Mouse (Mus musculus): ENCODE measurements around the gene Crebrf.

The Crebrf gene

GRCm38 (mm10) chr17:26778430-26779100 lies 63.1 kb downstream of the Crebrf start:
- no peak for DNase-seq (ENCODE audit: low read depth)

- DNase-seq (ENCODE audit: low read depth): no peak
Measured at GRCm38 (mm10) chr17:26779471-26779870, 64.0 kb downstream of the Crebrf start.

- DNase-seq (ENCODE audit: low read depth): peak; percentile 58
Measured at GRCm38 (mm10) chr17:26780750-26781571, 65.5 kb downstream of the Crebrf start, which contains the start of gene Bnip1. TSS of gene Bnip1 (plus strand) at chr17:26781066.

GRCm38 (mm10) chr17:26781610-26782043 lies 66.2 kb downstream of the Crebrf start:
- no peak for DNase-seq (ENCODE audit: low read depth)

GRCm38 (mm10) chr17:26784525-26784924 lies 69.1 kb downstream of the Crebrf start:
- no peak for DNase-seq (ENCODE audit: low read depth)

GRCm38 (mm10) chr17:26786586-26786985 lies 71.1 kb downstream of the Crebrf start:
- no peak for DNase-seq (ENCODE audit: low read depth)

- no peak for DNase-seq (ENCODE audit: low read depth)
Measured at GRCm38 (mm10) chr17:26788986-26789385, 73.5 kb downstream of the Crebrf start.

- no peak for DNase-seq (ENCODE audit: low read depth)
Measured at GRCm38 (mm10) chr17:26789460-26790268, 74.2 kb downstream of the Crebrf start.

GRCm38 (mm10) chr17:26790269-26791214 lies 75.1 kb downstream of the Crebrf start:
- no peak for DNase-seq (ENCODE audit: low read depth)

- no peak for DNase-seq (ENCODE audit: low read depth)
Measured at GRCm38 (mm10) chr17:26791580-26791979, 76.1 kb downstream of the Crebrf start.

GRCm38 (mm10) chr17:26792096-26792495 lies 76.6 kb downstream of the Crebrf start:
- no peak for DNase-seq (ENCODE audit: low read depth)

GRCm38 (mm10) chr17:26793068-26793765 lies 77.8 kb downstream of the Crebrf start:
- DNase-seq (ENCODE audit: low read depth): no peak

GRCm38 (mm10) chr17:26794744-26795143 lies 79.3 kb downstream of the Crebrf start:
- no peak for DNase-seq (ENCODE audit: low read depth)

GRCm38 (mm10) chr17:26795386-26795785 lies 79.9 kb downstream of the Crebrf start:
- DNase-seq (ENCODE audit: low read depth): no peak

- no peak for DNase-seq (ENCODE audit: low read depth)
Measured at GRCm38 (mm10) chr17:26797379-26798128, 82.1 kb downstream of the Crebrf start.

- DNase-seq (ENCODE audit: low read depth): no peak
Measured at GRCm38 (mm10) chr17:26802886-26803285, 87.4 kb downstream of the Crebrf start.

GRCm38 (mm10) chr17:26812607-26813006 lies 97.2 kb downstream of the Crebrf start:
- no peak for DNase-seq (ENCODE audit: low read depth)

- DNase-seq (ENCODE audit: low read depth): no peak
Measured at GRCm38 (mm10) chr17:26813497-26813896, 98.0 kb downstream of the Crebrf start.

- no peak for DNase-seq (ENCODE audit: low read depth)
Measured at GRCm38 (mm10) chr17:26816810-26817209, 101.4 kb downstream of the Crebrf start.

GRCm38 (mm10) chr17:26817776-26818175 lies 102.3 kb downstream of the Crebrf start:
- no peak for DNase-seq (ENCODE audit: low read depth)
